Mouse (Mus musculus) adrenal gland, adult 2 months (tissue): Measurements from ENCODE around the gene Cxcl17. TPM values are rescaled to one million over a fixed set of nuclear protein-coding genes. Genes with fewer than 3 reads are reported as not detected.

Experiments
- DNase-seq: peaks from one replicate; pipeline ENCODE4 v3.0.0; 2021
- polyA plus RNA-seq: library from polyadenylated mRNA; depleted of rRNA; stranded (reverse); fragments of >200 nt; gene quantifications from 2 replicates; pipeline ENCODE4 v1.2.3, GENCODE M21; 2012; rRNA removed
- total RNA-seq, 2 experiments: library from RNA; stranded (reverse); gene quantifications; 2 replicates each; pipeline ENCODE4 v1.2.3; 2021

The Cxcl17 gene
- total and polyA plus RNA-seq, 3 experiments: not detected

GRCm38 (mm10) chr7:25368333-25368732, 44.4 kb downstream of the Cxcl17 start:
- DNase-seq: no peak

GRCm38 (mm10) chr7:25367632-25368293, 44.9 kb downstream of the Cxcl17 start:
- DNase-seq: peak; percentile 56

- no peak for DNase-seq
These were observed 46.6 kb downstream of the Cxcl17 start for GRCm38 (mm10) chr7:25365937-25366625.

GRCm38 (mm10) chr7:25363632-25364031, 49.1 kb downstream of the Cxcl17 start:
- no peak for DNase-seq

- DNase-seq: peak; percentile 69
These were observed 49.5 kb downstream of the Cxcl17 start for GRCm38 (mm10) chr7:25363151-25363550.

- DNase-seq: no peak
These were observed 53.9 kb downstream of the Cxcl17 start for GRCm38 (mm10) chr7:25358721-25359206.

Other genes starting within 250 kb of the Cxcl17 start
- gene Pou2f2, start 233.2 kb downstream of the Cxcl17 start, total RNA-seq: under 1 TPM; 0.46 to 0.90 TPM
- gene Pou2f2, start 233.2 kb downstream of the Cxcl17 start, polyA plus RNA-seq: 2.7 and 3.2 TPM in 2 replicates
- gene Dedd2, start 192.3 kb downstream of the Cxcl17 start, total RNA-seq: 10 to 100 TPM; 15.6 to 17.9 TPM
- gene Dedd2, start 192.3 kb downstream of the Cxcl17 start, polyA plus RNA-seq: 36.3 and 39.5 TPM in 2 replicates
- gene Zfp526, start 191.5 kb downstream of the Cxcl17 start, total RNA-seq: 10 to 100 TPM in 1 of 2 experiments, 1 to 10 TPM in 1; 9.9 to 10.4 TPM
- gene Zfp526, start 191.5 kb downstream of the Cxcl17 start, polyA plus RNA-seq: 16.3 and 19.9 TPM in 2 replicates
- gene Gsk3a, start 175.0 kb downstream of the Cxcl17 start, total RNA-seq: 100 to 1,000 TPM in 1 of 2 experiments, 10 to 100 TPM in 1; 98.9 to 107 TPM
- gene Gsk3a, start 175.0 kb downstream of the Cxcl17 start, polyA plus RNA-seq: 121 and 150 TPM in 2 replicates
- gene Erf, start 162.1 kb downstream of the Cxcl17 start, total RNA-seq: 10 to 100 TPM; 16.5 to 26.6 TPM
- 50.4 and 52.8 TPM in 2 replicates for gene Erf, start 162.1 kb downstream of the Cxcl17 start, polyA plus RNA-seq
- gene Cic, start 145.2 kb downstream of the Cxcl17 start, total RNA-seq: 100 to 1,000 TPM; 102 to 108 TPM
- gene Cic, start 145.2 kb downstream of the Cxcl17 start, polyA plus RNA-seq: 111 and 123 TPM in 2 replicates
- gene Pafah1b3, start 114.9 kb downstream of the Cxcl17 start, total RNA-seq: 10 to 100 TPM; 33.4 to 33.8 TPM
- 29.4 and 35.9 TPM in 2 replicates for gene Pafah1b3, start 114.9 kb downstream of the Cxcl17 start, polyA plus RNA-seq
- not detected for gene Prr19, start 111.5 kb downstream of the Cxcl17 start, total RNA-seq
- gene Prr19, start 111.5 kb downstream of the Cxcl17 start, polyA plus RNA-seq: not detected in 2 replicates
- 1 to 10 TPM; 1.9 to 2.2 TPM for gene Tmem145, start 106.8 kb downstream of the Cxcl17 start, total RNA-seq
- 8.3 and 9.3 TPM in 2 replicates for gene Tmem145, start 106.8 kb downstream of the Cxcl17 start, polyA plus RNA-seq
- 10 to 100 TPM; 37.1 to 41.5 TPM for gene Megf8, start 95.7 kb downstream of the Cxcl17 start, total RNA-seq
- 102 and 106 TPM in 2 replicates for gene Megf8, start 95.7 kb downstream of the Cxcl17 start, polyA plus RNA-seq
- gene Cnfn, start 43.2 kb downstream of the Cxcl17 start, total RNA-seq: not detected
- gene Cnfn, start 43.2 kb downstream of the Cxcl17 start, polyA plus RNA-seq: 1.8 TPM in 1 of 2 replicates, not detected in the other
- gene Lipe, start 14.2 kb downstream of the Cxcl17 start, total RNA-seq: 100 to 1,000 TPM; 372 to 462 TPM
- gene Lipe, start 14.2 kb downstream of the Cxcl17 start, polyA plus RNA-seq: 471 and 632 TPM in 2 replicates
- 10 to 100 TPM in 1 of 2 experiments, 1 to 10 TPM in 1; 8.4 to 45.0 TPM for gene Ceacam1, start 64.7 kb upstream of the Cxcl17 start, total RNA-seq
- gene Ceacam1, start 64.7 kb upstream of the Cxcl17 start, polyA plus RNA-seq: 5.9 and 9.5 TPM in 2 replicates
- 1 to 10 TPM; 1.1 to 5.0 TPM for gene Ceacam2, start 127.0 kb upstream of the Cxcl17 start, total RNA-seq
- gene Ceacam2, start 127.0 kb upstream of the Cxcl17 start, polyA plus RNA-seq: not detected in 2 replicates
- not detected for gene Erich4, start 203.0 kb upstream of the Cxcl17 start, total RNA-seq
- not detected in 2 replicates for gene Erich4, start 203.0 kb upstream of the Cxcl17 start, polyA plus RNA-seq
- 10 to 100 TPM; 21.4 to 35.3 TPM for gene Dmac2, start 206.5 kb upstream of the Cxcl17 start, total RNA-seq
- gene Dmac2, start 206.5 kb upstream of the Cxcl17 start, polyA plus RNA-seq: 54.0 and 54.5 TPM in 2 replicates
- 1 to 10 TPM; 1.8 to 4.5 TPM for gene B3gnt8, start 213.8 kb upstream of the Cxcl17 start, total RNA-seq
- gene B3gnt8, start 213.8 kb upstream of the Cxcl17 start, polyA plus RNA-seq: 11.8 and 13.0 TPM in 2 replicates
- gene Bckdha, start 246.1 kb upstream of the Cxcl17 start, total RNA-seq: 100 to 1,000 TPM; 207 to 217 TPM
- gene Bckdha, start 246.1 kb upstream of the Cxcl17 start, polyA plus RNA-seq: 626 and 697 TPM in 2 replicates
- 10 to 100 TPM; 42.5 to 44.0 TPM for gene Exosc5, start 246.3 kb upstream of the Cxcl17 start, total RNA-seq
- gene Exosc5, start 246.3 kb upstream of the Cxcl17 start, polyA plus RNA-seq: 121 and 124 TPM in 2 replicates